Mouse (Mus musculus) cerebellum, postnatal 36 days (tissue): ENCODE results near the gene Vps26a.

Experiments
- DNase-seq, 2 experiments: peaks; one replicate each; pipeline ENCODE4 v3.0.0; 2021 to 2022; ENCODE audit warnings: mixed read lengths in 2 of 2

The Vps26a gene

GRCm38 (mm10) chr10:62412906-62413605, 73.5 kb downstream of the Vps26a start:
- no peak for DNase-seq

DNA sequence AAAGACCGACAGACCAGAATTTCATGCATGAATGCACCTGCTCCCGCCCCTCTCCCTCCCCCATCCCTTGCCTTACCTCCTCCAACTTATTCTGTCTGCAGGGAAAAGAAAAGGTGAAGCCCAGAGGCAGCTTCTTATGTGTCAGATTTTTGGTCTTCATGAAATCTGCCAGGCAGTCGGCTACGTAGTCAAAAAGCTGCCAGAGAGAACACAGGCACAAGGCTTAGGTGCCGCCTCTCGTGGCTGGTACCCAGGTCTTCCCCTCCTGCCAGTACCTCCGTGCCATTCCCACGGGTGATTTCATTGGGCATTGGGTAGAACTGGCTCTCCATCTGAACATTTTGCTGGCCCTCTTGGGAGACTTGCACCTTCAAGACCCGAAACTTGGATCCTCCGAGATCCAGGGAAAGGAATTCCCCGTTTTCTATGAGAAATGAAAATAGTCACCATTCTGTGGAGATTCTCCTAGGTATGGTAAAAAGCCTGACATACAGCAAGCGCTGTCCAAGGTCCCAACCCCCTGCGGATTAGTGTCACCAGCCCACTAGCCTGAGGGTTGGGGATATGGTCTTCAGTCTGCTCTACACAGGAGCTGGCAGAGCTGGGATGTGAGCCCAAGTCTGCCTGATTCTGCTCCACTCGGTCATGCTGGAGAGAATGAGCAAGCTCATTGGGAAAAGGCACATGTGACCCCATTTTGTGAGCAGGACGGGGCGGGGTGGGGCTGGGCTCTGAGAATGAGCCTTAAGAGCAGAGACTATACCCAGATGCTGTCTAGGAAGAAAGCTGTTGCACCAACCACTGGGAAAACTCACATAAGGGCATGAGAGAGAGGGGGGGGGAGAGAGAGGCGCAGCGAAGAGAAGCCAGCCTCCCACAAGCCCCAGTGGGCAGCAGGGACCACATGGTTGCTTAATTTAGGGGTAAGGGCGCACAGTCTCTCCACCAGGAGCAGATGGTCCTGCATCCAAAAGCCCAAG, 74.9 kb downstream of the Vps26a start:
- DNase-seq, result peak in 1 of 2 experiments; percentile 27

DNA sequence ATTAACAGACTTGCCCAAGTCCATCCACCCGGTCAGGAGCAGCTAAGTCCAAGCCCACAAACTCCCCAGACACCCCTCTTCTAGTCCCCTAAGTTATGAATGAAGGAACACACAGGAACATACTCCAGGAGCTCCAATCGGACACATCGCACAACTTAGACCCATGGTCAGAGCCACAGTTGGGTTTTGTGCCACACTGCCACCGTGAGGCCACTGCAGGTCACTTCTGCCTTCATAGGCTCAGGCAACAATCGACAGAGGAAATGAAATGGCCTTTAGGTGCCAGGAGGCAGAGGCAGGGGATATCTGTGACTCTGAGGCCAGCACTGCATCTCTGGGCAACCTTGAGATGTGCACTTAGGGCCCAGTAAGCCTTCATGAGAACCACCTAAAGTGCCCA, 75.7 kb downstream of the Vps26a start:
- peak; percentile 82 to 83 for DNase-seq
